Mouse (Mus musculus) left cerebral cortex, adult 2 months (tissue): ENCODE results near the gene Rad9b. TPM values are rescaled to one million over a fixed set of nuclear protein-coding genes. Genes with fewer than 3 reads are reported as not detected.

Experiments used
- DNase-seq, 2 experiments: peaks; one replicate each; pipeline ENCODE4 v3.0.0; 2021 to 2022; ENCODE audit warnings: low spot score in 2 of 2, mixed read lengths in 1 of 2; ENCODE audit errors: extremely low spot score in 1 of 2
- H3K27ac ChIP-seq: fragments of 200-600 bp; 2 replicates; pipeline ENCODE4 v1.8.1; 2022
- H3K4me3 ChIP-seq: fragments of 200-600 bp; 2 replicates; pipeline ENCODE4 v1.8.1; 2022
- CTCF ChIP-seq: fragments of 200-600 bp; IDR thresholded peaks from 2 replicates; pipeline ENCODE4 v1.8.1; 2022; ENCODE audit warnings: antibody characterized with exemption, mild to moderate bottlenecking, moderate library complexity
- intact Hi-C: fragments of 180-260 bp; cut with DNase I; formaldehyde crosslinking; loops from one replicate; pipeline ENCODE4 v1.15.1; 2025
- total RNA-seq, 2 experiments: library from RNA; stranded (reverse); gene quantifications; 2 replicates each; pipeline ENCODE4 v1.2.3; 2021

Rad9b gene
- total RNA-seq, 2 experiments from 2014 or later, result 3.1 to 4.0 TPM

DNA sequence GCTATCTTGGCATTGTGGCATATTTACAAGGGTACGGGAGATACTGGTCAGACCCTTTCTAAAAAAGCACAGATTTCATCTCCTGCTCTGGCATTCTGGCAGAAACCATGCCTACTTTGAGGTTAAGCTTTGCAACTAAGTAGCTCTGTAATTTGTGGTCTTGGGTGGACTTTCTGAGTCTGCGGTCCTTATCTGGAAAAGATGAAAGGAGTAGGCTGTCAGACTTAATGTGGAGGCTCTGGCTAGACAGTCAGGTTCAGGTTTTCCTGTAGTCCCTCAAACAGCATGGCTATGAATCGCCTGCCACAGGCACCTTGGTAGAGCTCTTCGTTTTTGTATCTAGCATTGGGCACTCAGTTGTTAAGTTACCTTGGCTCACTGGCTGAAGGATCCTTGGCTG is 67.0 kb downstream of the Rad9b start:
- H3K4me3 ChIP-seq, result no peak overlapping the region
- TF ChIP-seq CTCF, result no peak
- H3K27ac ChIP-seq, result no peak overlapping the region
- no peak for DNase-seq
- intact Hi-C loops, result no loop called here

DNA sequence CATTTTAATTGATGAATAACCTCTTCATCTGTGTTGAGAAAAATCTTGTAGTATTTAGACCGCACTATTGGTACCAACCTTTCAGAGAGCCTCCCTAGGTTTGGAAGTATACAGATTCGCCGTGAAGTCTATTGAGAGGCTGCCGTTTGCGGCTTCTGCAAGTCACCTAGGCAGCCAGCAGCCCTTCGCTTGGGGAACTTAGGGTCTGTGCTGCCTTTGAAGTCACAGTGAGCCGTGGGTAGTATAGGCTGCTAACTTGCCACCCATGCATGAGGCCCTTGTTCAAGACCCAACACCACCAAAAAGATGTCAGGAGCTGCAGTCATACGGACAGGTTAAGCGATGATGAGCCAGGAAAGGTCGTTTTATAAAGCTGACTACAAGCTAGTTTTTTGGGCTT is 67.8 kb downstream of the Rad9b start:
- Histone ChIP-seq H3K27ac (no peak overlapping the region), H3K4me3 (peak overlapping the region; percentile 74)
- no peak for TF ChIP-seq CTCF
- DNase-seq, result no peak
- intact Hi-C loops, result no loop called here

DNA sequence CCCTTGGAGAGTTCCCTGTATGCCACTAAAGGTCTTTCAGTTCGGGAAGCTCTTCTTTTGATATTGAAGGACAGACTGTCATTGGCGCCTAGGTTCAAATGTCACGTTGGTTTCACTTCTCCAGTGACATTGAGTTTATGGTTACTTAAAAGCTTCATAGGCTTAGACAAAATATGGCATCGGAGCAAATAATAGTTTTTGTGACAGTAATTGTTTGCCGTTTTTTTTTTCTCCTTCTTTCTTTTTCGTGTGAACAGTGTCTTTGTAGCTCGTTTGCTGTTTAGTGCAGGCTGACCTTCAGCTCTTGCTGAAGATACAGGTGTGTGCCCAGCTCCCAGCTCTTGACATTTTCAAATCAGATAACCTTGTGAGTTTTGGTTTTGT is 68.3 kb downstream of the Rad9b start:
- no peak for DNase-seq
- H3K4me3 ChIP-seq, result peak overlapping the region; percentile 74
- intact Hi-C loops, result loop anchor here (2.0 kb wide), 1 partner anchor 39 kb away; no protein-coding TSS in a partner anchor
- no peak overlapping the region for H3K27ac ChIP-seq
- no peak for TF ChIP-seq CTCF

DNA sequence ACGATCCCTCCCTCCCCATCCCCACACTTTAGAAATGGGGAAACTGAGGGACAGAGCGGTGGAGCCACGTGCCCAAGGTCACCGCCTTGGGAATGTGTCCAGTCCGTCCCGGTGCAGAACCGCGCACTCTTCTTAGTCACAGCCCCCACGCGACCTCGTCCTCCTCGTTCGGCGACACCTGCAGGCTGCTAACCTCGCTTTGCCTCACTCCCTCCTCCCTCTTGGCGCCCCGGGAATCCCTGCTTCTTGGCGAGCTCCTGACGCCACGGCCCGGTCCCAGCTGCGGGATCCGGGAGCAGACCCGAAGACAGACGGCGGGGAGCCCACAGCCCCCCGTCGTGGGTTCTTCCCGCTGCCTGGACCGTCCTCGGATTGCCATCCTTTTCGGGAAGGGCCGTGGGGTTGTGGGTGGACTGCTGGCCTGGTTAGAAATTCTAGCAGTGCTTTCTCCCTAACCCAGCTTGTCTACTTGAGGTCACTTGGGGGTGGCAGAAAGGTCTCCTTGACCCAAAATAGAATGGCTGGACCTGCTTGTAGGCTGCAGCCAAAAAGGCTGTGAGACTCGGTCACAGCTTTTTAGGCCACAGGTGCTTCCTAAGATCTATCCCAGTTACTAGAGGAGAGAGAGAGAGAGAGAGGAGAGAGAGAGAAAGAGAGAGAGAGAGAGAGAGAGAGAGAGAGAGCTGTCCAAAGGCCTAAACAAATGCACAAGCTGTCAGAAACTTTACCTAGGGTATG is 68.8 kb downstream of the Rad9b start:
- intact Hi-C loops, result loop anchor here (2.0 kb wide), 1 partner anchor 40 kb away; no protein-coding TSS in a partner anchor
- Histone ChIP-seq H3K4me3 (peak overlapping the region; percentile 74), H3K27ac (peak overlapping the region; percentile 85)
- DNase-seq, result peak; percentile 41 to 61
- no peak for TF ChIP-seq CTCF

DNA sequence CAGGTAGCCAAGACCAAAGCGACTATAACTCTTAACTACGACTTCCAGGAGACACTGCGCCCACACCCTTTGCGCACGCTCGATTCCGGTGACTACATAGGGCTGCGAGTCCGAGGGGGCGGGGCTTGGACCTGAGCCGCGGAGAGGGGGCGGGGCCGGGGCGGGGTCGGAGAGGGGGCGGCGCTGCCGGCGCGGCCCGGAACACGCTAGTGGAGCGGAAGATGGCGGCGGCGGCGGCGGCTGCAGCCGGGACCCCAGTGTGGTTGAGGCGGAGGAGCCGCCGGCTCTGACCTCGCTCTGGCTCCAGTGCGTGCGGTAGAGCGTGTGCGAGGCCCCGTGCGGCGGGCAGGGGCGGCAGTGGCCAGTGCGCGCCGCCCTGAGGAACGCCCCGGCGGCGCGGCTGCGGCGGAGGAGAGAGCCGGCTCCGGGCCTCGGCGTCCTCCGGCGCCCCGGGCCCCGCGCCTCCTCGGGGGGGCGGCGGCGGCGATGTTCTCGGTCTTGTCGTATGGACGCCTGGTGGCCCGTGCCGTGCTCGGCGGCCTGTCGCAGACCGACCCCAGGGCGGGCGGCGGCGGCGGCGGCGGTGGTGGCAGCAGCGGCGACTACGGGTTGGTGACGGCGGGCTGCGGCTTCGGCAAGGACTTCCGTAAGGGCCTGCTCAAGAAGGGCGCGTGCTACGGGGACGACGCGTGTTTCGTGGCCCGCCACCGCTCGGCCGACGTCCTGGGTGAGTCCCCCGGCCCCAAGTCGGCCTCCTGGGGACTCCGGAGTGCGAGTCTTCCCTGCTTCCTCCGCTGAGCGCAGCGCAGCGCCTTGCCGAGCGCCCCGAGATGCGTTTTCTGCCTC is 69.6 kb downstream of the Rad9b start, which contains the start of gene Pptc7:
Gene Pptc7, plus strand, starts transcription at position 183 of the 846 bp plus-strand sequence.
- DNase-seq, result peak; percentile 86 to 89
- peak within 1 kb of the TSS; percentile 74 for H3K4me3 ChIP-seq
- intact Hi-C loops, result loop anchor here (1.0 to 2.0 kb wide), 2 partner anchors 40 to 70 kb away; partner anchors contain the start of genes Rad9b and Vps29
- TF ChIP-seq CTCF, result no peak; the same call in 1 of the 2 replicates
- H3K27ac ChIP-seq, result peak within 1 kb of the TSS; percentile 85

DNA sequence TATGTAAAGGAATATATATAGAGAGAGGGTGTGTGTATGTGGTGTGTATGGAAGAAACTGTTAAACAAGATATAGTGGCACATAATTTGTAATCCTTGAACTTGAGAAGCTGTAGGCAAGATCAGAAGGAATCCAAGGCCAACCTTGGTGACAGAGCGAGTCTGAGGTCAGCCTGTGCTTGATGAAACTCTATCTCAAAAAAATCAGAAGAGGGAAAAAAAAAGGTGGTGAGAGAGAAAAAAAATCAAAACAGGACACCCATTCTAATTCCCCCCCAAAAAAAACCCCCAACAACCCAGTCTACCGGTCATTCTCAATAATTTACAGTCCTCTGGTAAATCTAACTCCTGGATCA is 70.2 kb downstream of the Rad9b start:
- intact Hi-C loops, result loop anchor here (1.0 to 2.0 kb wide), 2 partner anchors 41 to 70 kb away; partner anchors contain the start of genes Rad9b and Vps29
- Histone ChIP-seq H3K4me3 (peak overlapping the region; percentile 74), H3K27ac (no peak overlapping the region; the same call in 1 of the 2 replicates)
- no peak for DNase-seq
- TF ChIP-seq CTCF, result no peak

DNA sequence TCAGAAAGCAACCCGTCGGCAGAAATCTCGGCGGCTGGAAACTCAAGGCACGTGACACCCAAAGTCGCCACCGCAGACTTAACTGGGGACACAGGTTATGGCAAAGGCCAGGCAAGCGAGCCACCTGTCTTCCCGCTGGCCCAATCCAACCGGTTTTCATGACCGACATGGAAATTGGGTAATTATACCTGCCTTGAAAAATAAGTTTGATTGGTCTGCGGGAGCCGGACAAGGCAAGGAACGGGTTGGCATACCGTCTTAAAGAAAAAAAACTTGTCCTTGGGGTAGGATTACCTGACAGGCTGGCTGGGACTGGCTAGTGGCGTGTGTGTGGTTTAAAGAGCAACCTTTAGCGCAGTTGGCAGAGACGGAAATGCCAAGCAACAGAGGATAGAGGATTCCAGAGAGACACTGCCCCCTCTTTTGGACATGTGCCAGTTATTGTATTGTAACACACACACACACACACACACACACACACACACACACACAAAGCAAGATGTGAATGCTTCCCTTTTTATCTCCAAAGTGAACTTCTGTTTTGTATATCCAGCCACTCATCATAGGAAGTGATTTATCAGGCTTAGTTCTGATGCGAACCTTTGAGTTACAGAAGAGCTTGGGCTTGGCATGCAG is 73.1 kb downstream of the Rad9b start:
- no peak for TF ChIP-seq CTCF
- DNase-seq, result no peak
- Histone ChIP-seq H3K27ac (no peak overlapping the region), H3K4me3 (no peak overlapping the region)
- intact Hi-C loops, result no loop called here

DNA sequence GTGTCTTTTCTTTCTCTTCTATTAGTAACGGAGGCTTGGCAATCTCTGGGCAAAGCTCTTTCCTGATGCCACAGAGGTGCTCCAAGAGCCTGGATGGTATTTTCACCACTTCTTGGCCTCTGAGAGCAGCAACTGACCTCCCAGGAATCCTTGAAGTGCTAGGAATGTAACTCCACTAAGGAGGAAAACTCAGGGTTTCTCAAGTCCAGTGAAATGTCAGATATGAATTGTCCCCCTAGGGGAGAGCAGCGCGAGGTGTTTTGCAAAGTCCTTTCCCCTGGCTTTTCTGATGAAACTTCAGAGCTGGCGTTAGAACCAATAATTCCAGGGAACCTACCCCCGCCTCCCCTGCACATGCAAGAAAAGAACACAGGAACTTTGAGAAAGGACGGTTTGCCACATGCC is 73.6 kb downstream of the Rad9b start:
- Histone ChIP-seq H3K4me3 (no peak overlapping the region), H3K27ac (no peak overlapping the region)
- intact Hi-C loops, result no loop called here
- DNase-seq, result no peak
- TF ChIP-seq CTCF, result no peak; the same call in 1 of the 2 replicates

DNA sequence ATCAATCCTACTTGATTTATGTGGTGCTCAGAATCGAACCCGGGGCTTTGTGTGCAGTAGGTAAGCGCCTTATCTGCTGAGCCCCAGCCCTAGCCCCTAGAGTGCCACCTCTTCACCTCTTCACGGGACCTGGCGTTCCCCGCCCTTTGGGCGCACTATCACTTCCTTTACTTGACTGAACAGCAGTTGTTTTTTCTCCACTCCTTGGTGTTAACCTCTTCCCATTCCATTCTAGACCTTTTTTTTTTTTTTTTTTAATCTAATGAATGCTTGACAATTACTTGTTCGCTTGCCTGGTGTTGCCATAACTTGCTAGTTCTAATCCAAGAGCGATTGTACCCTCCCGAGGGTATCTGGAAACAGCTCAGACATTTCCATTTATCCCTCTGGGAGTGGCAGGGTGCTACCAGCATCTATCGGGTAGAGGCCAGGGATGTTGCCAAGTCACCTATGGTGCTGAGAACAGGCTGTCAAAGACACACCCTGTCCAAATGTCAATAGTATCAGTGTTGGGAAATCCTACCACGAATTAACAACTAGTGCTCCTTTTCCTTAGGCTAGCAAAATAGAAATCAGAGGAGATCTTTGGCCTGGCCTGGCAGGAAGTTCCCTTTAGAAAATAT is 74.1 kb downstream of the Rad9b start:
- intact Hi-C loops, result no loop called here
- no peak overlapping the region for H3K27ac ChIP-seq
- no peak overlapping the region for H3K4me3 ChIP-seq
- no peak for DNase-seq
- no peak for TF ChIP-seq CTCF

DNA sequence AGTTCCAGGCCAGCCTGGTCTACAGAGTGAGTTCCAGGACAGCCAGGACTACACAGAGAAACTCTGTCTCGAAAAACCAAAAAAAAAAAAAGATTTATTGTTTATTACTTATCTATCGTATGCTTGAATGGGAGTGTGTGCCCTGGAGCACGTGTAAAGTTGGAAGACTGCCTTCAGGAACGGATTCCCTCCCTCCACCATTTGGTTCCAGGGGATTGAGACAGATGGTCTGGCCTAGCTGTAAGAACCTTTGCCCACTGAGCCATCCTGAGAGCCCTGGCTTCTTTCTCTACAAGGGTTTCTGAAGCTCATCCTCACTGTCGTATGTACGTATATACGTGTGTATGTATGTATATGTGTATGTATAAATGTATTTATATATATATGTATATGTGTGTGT is 75.1 kb downstream of the Rad9b start:
- DNase-seq, result no peak
- intact Hi-C loops, result no loop called here
- Histone ChIP-seq H3K27ac (no peak overlapping the region), H3K4me3 (no peak overlapping the region)
- no peak for TF ChIP-seq CTCF

DNA sequence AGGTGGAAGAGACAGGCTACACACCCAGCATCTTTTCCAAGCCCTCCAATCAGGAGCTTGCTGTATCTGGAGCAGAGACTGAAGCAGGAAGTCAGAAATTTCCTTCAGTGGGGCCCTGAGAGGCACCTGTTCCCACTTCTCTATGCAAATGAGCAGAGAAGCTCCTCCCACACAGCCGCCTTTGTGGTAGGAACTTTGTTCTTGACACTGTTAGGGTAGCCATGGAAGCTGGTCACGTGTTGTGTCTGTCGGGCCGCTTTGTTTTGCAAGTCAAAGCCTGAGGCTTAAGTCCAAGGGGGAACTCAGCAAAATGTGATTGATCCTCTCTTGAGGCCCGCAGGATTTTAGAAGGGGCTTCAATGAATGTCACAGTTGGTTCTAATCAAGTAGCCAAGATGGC is 79.2 kb downstream of the Rad9b start:
- Histone ChIP-seq H3K4me3 (no peak overlapping the region), H3K27ac (no peak overlapping the region)
- intact Hi-C loops, result no loop called here
- TF ChIP-seq CTCF, result no peak
- DNase-seq, result no peak

Other genes with a start within 250 kb of the Rad9b start
- 1 to 10 TPM in 1 of 2 experiments, under 1 TPM in 1; 0.66 to 1.1 TPM for gene Ccdc63, start 213.4 kb downstream of the Rad9b start, total RNA-seq
- gene Ppp1cc, start 196.0 kb downstream of the Rad9b start, total RNA-seq, result 100 to 1,000 TPM; 176 to 195 TPM
- 1 to 10 TPM; 2.1 to 2.2 TPM for gene Hvcn1, start 147.4 kb downstream of the Rad9b start, total RNA-seq
- gene Tctn1, start 89.8 kb downstream of the Rad9b start, total RNA-seq, result 10 to 100 TPM; 13.5 to 13.7 TPM
- gene Pptc7, start 69.9 kb downstream of the Rad9b start, total RNA-seq, result 10 to 100 TPM; 41.2 to 42.5 TPM
- gene Vps29, start 136 bp upstream of the Rad9b start, total RNA-seq, result 100 to 1,000 TPM; 180 to 190 TPM
- gene Gpn3, start 17.6 kb upstream of the Rad9b start, total RNA-seq, result 10 to 100 TPM; 24.9 to 27.5 TPM
- gene Fam216a, start 18.1 kb upstream of the Rad9b start, total RNA-seq, result 10 to 100 TPM; 68.0 to 73.4 TPM
- gene Arpc3, start 37.6 kb upstream of the Rad9b start, total RNA-seq, result 100 to 1,000 TPM; 200 to 216 TPM
- gene Anapc7, start 67.5 kb upstream of the Rad9b start, total RNA-seq, result 10 to 100 TPM; 28.6 to 29.5 TPM
- gene Atp2a2, start 148.0 kb upstream of the Rad9b start, total RNA-seq, result 100 to 1,000 TPM; 670 to 735 TPM